In genomic region chr14:45319237-45319610, GRCm38 (mm10) we compare ENCODE assay signal across 8 mouse cellular contexts. TPM values are rescaled to one million over a fixed set of nuclear protein-coding genes. Genes with fewer than 3 reads are reported as not detected.
DNase-seq lines count a peak whose midpoint lies in the region; ATAC-seq and TF ChIP-seq lines count a peak whose summit lies in the region.

No protein-coding gene starts in this region.

- H3K27me3 ChIP-seq in kidney, embryonic 15.5 days = no peaks in the 10 kb centered on the region
- H3K27me3 ChIP-seq in embryonic facial prominence, embryonic 10.5 days (replicated peaks; ENCODE audit: low read depth, poor library complexity, severe bottlenecking) = no peaks in the 10 kb centered on the region
- H3K27me3 ChIP-seq in intestine, embryonic 15.5 days (replicated peaks) = no peaks in the 10 kb centered on the region
- no peaks in the 10 kb centered on the region for H3K27me3 ChIP-seq in midbrain, postnatal 0 days (ENCODE audit: insufficient read depth, low read length)

- ATAC-seq in kidney, embryonic 15.5 days (replicated peaks; ENCODE audit: low FRiP score) = no peak
- ATAC-seq in intestine, embryonic 15.5 days = no peak
- ATAC-seq in midbrain, postnatal 0 days (ENCODE audit: low FRiP score) = no peak

- no peak for DNase-seq in kidney, postnatal 14 days
- DNase-seq in embryonic facial prominence, embryonic 10.5 days (ENCODE audit: low spot score) = no peak
- DNase-seq in midbrain, postnatal 0 days (ENCODE audit: low spot score) = no peak
- no peak for DNase-seq in left cerebral cortex, postnatal 4 days
- no peak for DNase-seq in layer of hippocampus, adult 9-11 months
- DNase-seq in gastrocnemius, postnatal 10 days = no peak

- H3K4me3 ChIP-seq in kidney, embryonic 15.5 days (replicated peaks) = no peak overlapping the region; the same call in 1 of the 2 replicates
- H3K4me3 ChIP-seq in embryonic facial prominence, embryonic 10.5 days = peak overlapping the region; percentile 86
- no peak overlapping the region for H3K4me3 ChIP-seq in intestine, embryonic 15.5 days (replicated peaks)
- peak overlapping the region; percentile 99; the same call in 1 of the 2 replicates for H3K4me3 ChIP-seq in midbrain, postnatal 0 days (ENCODE audit: low read depth, low read length)

- no peaks in the 10 kb centered on the region for H3K9me3 ChIP-seq in kidney, embryonic 15.5 days (replicated peaks)
- H3K9me3 ChIP-seq in embryonic facial prominence, embryonic 10.5 days = no peaks in the 10 kb centered on the region
- H3K9me3 ChIP-seq in intestine, embryonic 15.5 days = no peaks in the 10 kb centered on the region
- H3K9me3 ChIP-seq in midbrain, postnatal 0 days (ENCODE audit: low read length) = no peaks in the 10 kb centered on the region

- TF ChIP-seq CTCF in midbrain, postnatal 0 days (IDR thresholded peaks at IDR 0.05) = no peak

- H3K9ac ChIP-seq in kidney, embryonic 15.5 days = no peak overlapping the region
- H3K9ac ChIP-seq in intestine, embryonic 15.5 days = no peak overlapping the region
- no peak overlapping the region for H3K9ac ChIP-seq in midbrain, postnatal 0 days (replicated peaks; ENCODE audit: low read length, poor library complexity, severe bottlenecking)

- H3K4me1 ChIP-seq in kidney, embryonic 15.5 days = peaks cover 19% of the 10 kb centered on the region
- H3K4me1 ChIP-seq in embryonic facial prominence, embryonic 10.5 days = peaks cover 7% of the 10 kb centered on the region
- H3K4me1 ChIP-seq in intestine, embryonic 15.5 days (replicated peaks) = 0 out of 2 replicates have a peak, but pooled peaks cover 6% of the 10 kb centered on the region
- 0 out of 2 replicates have a peak, but pooled peaks cover 7% of the 10 kb centered on the region for H3K4me1 ChIP-seq in midbrain, postnatal 0 days (ENCODE audit: insufficient read depth, low read length)

- peak overlapping the region; percentile 74; the same call in 1 of the 2 replicates for H3K4me2 ChIP-seq in kidney, embryonic 15.5 days
- no peak overlapping the region for H3K4me2 ChIP-seq in intestine, embryonic 15.5 days (replicated peaks)
- H3K4me2 ChIP-seq in midbrain, postnatal 0 days (ENCODE audit: low read depth, low read length, poor library complexity, severe bottlenecking) = peak overlapping the region; percentile 60; the same call in 1 of the 2 replicates

- 68% methylated on average over 3 of the region's 3 CpGs for WGBS in kidney, embryonic 15.5 days
- 72% methylated on average over 3 of the region's 3 CpGs for WGBS in embryonic facial prominence, embryonic 10.5 days
- 53% methylated on average over 3 of the region's 3 CpGs for WGBS in intestine, embryonic 15.5 days
- 56% methylated on average over 3 of the region's 3 CpGs for WGBS in midbrain, postnatal 0 days

- no peak overlapping the region for H3K27ac ChIP-seq in kidney, embryonic 15.5 days
- H3K27ac ChIP-seq in embryonic facial prominence, embryonic 10.5 days (replicated peaks) = peak overlapping the region; percentile 98; the same call in 1 of the 2 replicates
- H3K27ac ChIP-seq in intestine, embryonic 15.5 days = 0 out of 2 replicates have a peak overlapping the region, but pooled peaks have one; percentile 95
- peak overlapping the region; percentile 93; the same call in 1 of the 2 replicates for H3K27ac ChIP-seq in midbrain, postnatal 0 days (ENCODE audit: low read depth, low read length)

- no peaks in the 10 kb centered on the region for H3K36me3 ChIP-seq in kidney, embryonic 15.5 days
- H3K36me3 ChIP-seq in embryonic facial prominence, embryonic 10.5 days (replicated peaks) = no peaks in the 10 kb centered on the region
- H3K36me3 ChIP-seq in intestine, embryonic 15.5 days = no peaks in the 10 kb centered on the region
- H3K36me3 ChIP-seq in midbrain, postnatal 0 days (ENCODE audit: insufficient read depth, low read length) = no peaks in the 10 kb centered on the region

- intact Hi-C loops in left cerebral cortex, postnatal 4 days (cut with DNase I) = no loop called here

RNA-seq across cellular contexts. Expression of gene Ero1l, which starts 0.7 kb away (rescaled TPM):
- 30.0 and 33.5 TPM in 2 replicates for polyA plus RNA-seq in kidney, embryonic 15.5 days (2015; fragmentation: Nextera tagmentation; extraction: Ambion mirVana)
- 32.7 and 35.5 TPM in 2 replicates for polyA plus RNA-seq in embryonic facial prominence, embryonic 10.5 days (2016; fragmentation: Nextera tagmentation; extraction: Ambion mirVana)
- polyA plus RNA-seq in intestine, embryonic 15.5 days (2015; fragmentation: Nextera tagmentation; extraction: Ambion mirVana) = 56.1 and 73.9 TPM in 2 replicates
- 27.9 and 32.0 TPM in 2 replicates for total RNA-seq in midbrain, postnatal 0 days (2014; rRNA removed)
- polyA plus RNA-seq in midbrain, postnatal 0 days (2015; fragmentation: Nextera tagmentation; extraction: Ambion mirVana) = 18.6 and 21.5 TPM in 2 replicates
- 10 to 100 TPM; 22.0 to 22.5 TPM for total RNA-seq in left cerebral cortex, postnatal 4 days (2021)
- 10 to 100 TPM in 1 of 2 experiments, 1 to 10 TPM in 1; 9.2 to 13.9 TPM for total RNA-seq in gastrocnemius, postnatal 10 days (2021)

RNA-seq across cellular contexts. Expression of gene Psmc6, which starts 10.4 kb away (rescaled TPM):
- polyA plus RNA-seq in kidney, embryonic 15.5 days (2015; fragmentation: Nextera tagmentation; extraction: Ambion mirVana) = 153 and 164 TPM in 2 replicates
- 206 and 210 TPM in 2 replicates for polyA plus RNA-seq in embryonic facial prominence, embryonic 10.5 days (2016; fragmentation: Nextera tagmentation; extraction: Ambion mirVana)
- 129 and 148 TPM in 2 replicates for polyA plus RNA-seq in intestine, embryonic 15.5 days (2015; fragmentation: Nextera tagmentation; extraction: Ambion mirVana)
- total RNA-seq in midbrain, postnatal 0 days (2014; rRNA removed) = 105 and 128 TPM in 2 replicates
- polyA plus RNA-seq in midbrain, postnatal 0 days (2015; fragmentation: Nextera tagmentation; extraction: Ambion mirVana) = 136 and 139 TPM in 2 replicates
- 100 to 1,000 TPM; 118 to 132 TPM for total RNA-seq in left cerebral cortex, postnatal 4 days (2021)
- total RNA-seq in gastrocnemius, postnatal 10 days (2021) = 100 to 1,000 TPM; 119 to 125 TPM

RNA-seq across cellular contexts. Expression of gene Styx, which starts 31.7 kb away (rescaled TPM):
- polyA plus RNA-seq in kidney, embryonic 15.5 days (2015; fragmentation: Nextera tagmentation; extraction: Ambion mirVana) = 57.0 and 69.9 TPM in 2 replicates
- 41.3 and 49.3 TPM in 2 replicates for polyA plus RNA-seq in embryonic facial prominence, embryonic 10.5 days (2016; fragmentation: Nextera tagmentation; extraction: Ambion mirVana)
- 52.6 and 56.9 TPM in 2 replicates for polyA plus RNA-seq in intestine, embryonic 15.5 days (2015; fragmentation: Nextera tagmentation; extraction: Ambion mirVana)
- 24.3 and 26.8 TPM in 2 replicates for total RNA-seq in midbrain, postnatal 0 days (2014; rRNA removed)
- polyA plus RNA-seq in midbrain, postnatal 0 days (2015; fragmentation: Nextera tagmentation; extraction: Ambion mirVana) = 64.0 and 72.1 TPM in 2 replicates
- 10 to 100 TPM; 25.1 to 38.8 TPM for total RNA-seq in left cerebral cortex, postnatal 4 days (2021)
- total RNA-seq in gastrocnemius, postnatal 10 days (2021) = 10 to 100 TPM; 60.3 to 61.5 TPM

Comparison
In these comparisons a context has a peak if more than half of its experiments do, and no peak if none do; other contexts are left out.
1. H3K4me3 ChIP-seq: peak in embryonic facial prominence, embryonic 10.5 days (single experiment) and midbrain, postnatal 0 days (single experiment); none in kidney, embryonic 15.5 days (single experiment) and intestine, embryonic 15.5 days (single experiment).